Mouse (Mus musculus) brain, embryonic 14.5 days (tissue): ENCODE measurements around the gene Nedd9. TPM values are rescaled to one million over a fixed set of nuclear protein-coding genes. Genes with fewer than 3 reads are reported as not detected.

Source experiments
- DNase-seq: peaks from one replicate; pipeline ENCODE4 v3.0.0-alpha.2; 2011; ENCODE audit warnings: low read depth
- CTCF ChIP-seq: fragments of 200-500 bp; IDR thresholded peaks from 2 replicates; pipeline ENCODE4 v1.5.1; 2012; ENCODE audit warnings: inconsistent platforms, mild to moderate bottlenecking, moderate library complexity, borderline replicate concordance; ENCODE audit not compliant: insufficient read depth, insufficient read length; ENCODE audit errors: extremely low read depth
- POLR2A ChIP-seq: fragments of 200-500 bp; IDR thresholded peaks from 2 replicates; pipeline ENCODE4 v1.6.1; 2012; ENCODE audit warnings: mild to moderate bottlenecking, inconsistent platforms, borderline replicate concordance; ENCODE audit not compliant: poor library complexity, insufficient read depth, insufficient read length, severe bottlenecking; ENCODE audit errors: extremely low read depth
- polyA plus RNA-seq: library from polyadenylated mRNA; depleted of rRNA; stranded (reverse); fragments of >200 nt; gene quantifications from 2 replicates; pipeline ENCODE4 v1.2.3, GENCODE M21; 2012

The Nedd9 gene
- polyA plus RNA-seq, 1 experiment, result 14.1 TPM

- TF ChIP-seq POLR2A, result no peak
- TF ChIP-seq CTCF, result no peak
- DNase-seq, result peak; percentile 85
Measured at GRCm38 (mm10) chr13:41359330-41360215, 127.6 kb downstream of the Nedd9 start.

- TF ChIP-seq CTCF, result no peak
- peak; percentile 81; the same call in 1 of the 2 replicates for TF ChIP-seq POLR2A
- DNase-seq, result peak; percentile 98
Measured at GRCm38 (mm10) chr13:41358480-41359180, 128.5 kb downstream of the Nedd9 start.

GRCm38 (mm10) chr13:41358009-41358408, 129.2 kb downstream of the Nedd9 start:
- peak; percentile 75 for DNase-seq

GRCm38 (mm10) chr13:41357586-41357985, 129.6 kb downstream of the Nedd9 start:
- no peak for TF ChIP-seq POLR2A
- no peak for DNase-seq

More at GRCm38 (mm10) chr13:41358009-41358408, 129.2 kb downstream of the Nedd9 start:
- no peak for TF ChIP-seq CTCF
- no peak for TF ChIP-seq POLR2A

GRCm38 (mm10) chr13:41357161-41357560, 130.0 kb downstream of the Nedd9 start:
- TF ChIP-seq CTCF (no peak), POLR2A (no peak)
- no peak for DNase-seq

GRCm38 (mm10) chr13:41355552-41355951, 131.6 kb downstream of the Nedd9 start:
- peak; percentile 83 for DNase-seq
- no peak for TF ChIP-seq POLR2A
- no peak for TF ChIP-seq CTCF

GRCm38 (mm10) chr13:41354591-41354990, 132.6 kb downstream of the Nedd9 start:
- DNase-seq, result no peak
- TF ChIP-seq POLR2A, result no peak
- no peak for TF ChIP-seq CTCF

- DNase-seq, result no peak
- no peak for TF ChIP-seq CTCF
- TF ChIP-seq POLR2A, result no peak
Measured at GRCm38 (mm10) chr13:41353676-41354075, 133.5 kb downstream of the Nedd9 start.

- peak; percentile 90 for DNase-seq
- TF ChIP-seq POLR2A (no peak), CTCF (no peak)
Measured at GRCm38 (mm10) chr13:41352352-41352751, 134.8 kb downstream of the Nedd9 start.

GRCm38 (mm10) chr13:41350589-41350988, 136.6 kb downstream of the Nedd9 start:
- no peak for TF ChIP-seq POLR2A
- TF ChIP-seq CTCF, result no peak
- no peak for DNase-seq

- TF ChIP-seq POLR2A (no peak), CTCF (no peak)
- no peak for DNase-seq
Measured at GRCm38 (mm10) chr13:41349770-41350169, 137.4 kb downstream of the Nedd9 start.
